Mouse (Mus musculus): ENCODE measurements around the gene Timp2.
A peak's percentile ranks its signal among the peaks of the same experiment; 100 is the strongest.

Timp2 gene

GRCm38 (mm10) chr11:118289999-118290889 is 65.3 kb downstream of the Timp2 start, which contains the start of gene Usp36:
TSS of gene Usp36 (minus strand) at chr11:118290244.
- peak; percentile 95 for DNase-seq (ENCODE audit: low spot score)

- no peak for DNase-seq (ENCODE audit: low spot score)
These were observed 66.0 kb downstream of the Timp2 start for GRCm38 (mm10) chr11:118289562-118289961.

- no peak for DNase-seq (ENCODE audit: low spot score)
These were observed 66.5 kb downstream of the Timp2 start for GRCm38 (mm10) chr11:118289037-118289511.

GRCm38 (mm10) chr11:118287573-118287972 is 68.0 kb downstream of the Timp2 start:
- no peak for DNase-seq (ENCODE audit: low spot score)

- DNase-seq (ENCODE audit: low spot score): no peak
These were observed 69.1 kb downstream of the Timp2 start for GRCm38 (mm10) chr11:118286434-118286833.

- no peak for DNase-seq (ENCODE audit: low spot score)
These were observed 69.7 kb downstream of the Timp2 start for GRCm38 (mm10) chr11:118285791-118286190.

- no peak for DNase-seq (ENCODE audit: low spot score)
These were observed 75.3 kb downstream of the Timp2 start for GRCm38 (mm10) chr11:118280218-118280617.

GRCm38 (mm10) chr11:118276328-118276727 is 79.2 kb downstream of the Timp2 start:
- DNase-seq (ENCODE audit: low spot score): no peak

GRCm38 (mm10) chr11:118275092-118275491 is 80.4 kb downstream of the Timp2 start:
- no peak for DNase-seq (ENCODE audit: low spot score)

- DNase-seq (ENCODE audit: low spot score): no peak
These were observed 85.7 kb downstream of the Timp2 start for GRCm38 (mm10) chr11:118269827-118270226.

- DNase-seq (ENCODE audit: low spot score): no peak
These were observed 88.9 kb downstream of the Timp2 start for GRCm38 (mm10) chr11:118266666-118267046.

- no peak for DNase-seq (ENCODE audit: low spot score)
These were observed 89.4 kb downstream of the Timp2 start for GRCm38 (mm10) chr11:118266044-118266665.

- DNase-seq (ENCODE audit: low spot score): no peak
These were observed 89.9 kb downstream of the Timp2 start for GRCm38 (mm10) chr11:118265621-118266020.

- no peak for DNase-seq (ENCODE audit: low spot score)
These were observed 92.4 kb downstream of the Timp2 start for GRCm38 (mm10) chr11:118263146-118263545.

GRCm38 (mm10) chr11:118260081-118260480 is 95.5 kb downstream of the Timp2 start:
- DNase-seq (ENCODE audit: low spot score): no peak

GRCm38 (mm10) chr11:118259580-118259979 is 96.0 kb downstream of the Timp2 start:
- no peak for DNase-seq (ENCODE audit: low spot score)

- no peak for DNase-seq (ENCODE audit: low spot score)
These were observed 99.2 kb downstream of the Timp2 start for GRCm38 (mm10) chr11:118256371-118256770.

GRCm38 (mm10) chr11:118254159-118254951 is 101.2 kb downstream of the Timp2 start:
- no peak for DNase-seq (ENCODE audit: low spot score)

GRCm38 (mm10) chr11:118253447-118254158 is 101.9 kb downstream of the Timp2 start:
- no peak for DNase-seq (ENCODE audit: low spot score)
